Mouse (Mus musculus) olfactory bulb, adult 2 months (tissue): ENCODE results near the gene Orm1.

Experiments used
- CTCF ChIP-seq: fragments of 200-500 bp; IDR thresholded peaks from 2 replicates; pipeline ENCODE4 v1.5.1; 2012; ENCODE audit warnings: low read depth, mild to moderate bottlenecking, low read length, moderate library complexity; ENCODE audit not compliant: insufficient read depth
- POLR2A ChIP-seq: fragments of 200-500 bp; IDR thresholded peaks from 2 replicates; pipeline ENCODE4 v1.6.1; 2012; ENCODE audit warnings: mild to moderate bottlenecking, low read depth, low read length, moderate library complexity; ENCODE audit not compliant: insufficient read depth

DNA sequence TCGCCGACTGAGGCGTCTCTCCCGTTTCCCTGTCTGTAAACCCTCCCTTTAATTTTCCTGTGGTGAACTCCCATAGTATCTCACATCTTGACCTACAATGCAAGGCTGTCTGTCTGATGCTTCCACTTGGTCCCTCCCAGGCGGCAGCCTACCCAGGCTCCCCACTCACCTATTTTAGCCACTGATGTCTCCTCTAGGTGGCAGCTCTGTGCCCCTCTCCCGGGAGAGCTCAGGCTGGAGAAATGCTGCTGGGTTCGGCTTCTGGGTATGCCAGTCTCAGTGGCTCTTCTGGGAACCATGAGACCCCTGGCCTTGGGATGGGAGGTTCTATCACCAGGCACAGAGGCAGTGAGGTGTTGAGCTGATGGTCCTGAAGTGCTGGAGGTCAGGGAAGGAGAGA lies 33.1 kb downstream of the Orm1 start:
- TF ChIP-seq CTCF (no peak), POLR2A (no peak)
